Mouse (Mus musculus) embryonic facial prominence, embryonic 10.5 days (tissue): Measurements from ENCODE around the gene Unc13b. TPM values are rescaled to one million over a fixed set of nuclear protein-coding genes. Genes with fewer than 3 reads are reported as not detected.

Experiments
- DNase-seq: peaks from one replicate; pipeline ENCODE4 v3.0.0-alpha.2; 2017; ENCODE audit warnings: low spot score
- H3K27ac ChIP-seq: fragments of 300-500 bp; sonication (generic); replicated peaks from 2 replicates; pipeline ENCODE4 v1.5.1; 2016; ENCODE audit warnings: mild to moderate bottlenecking
- H3K27me3 ChIP-seq: fragments of 300-500 bp; sonication (generic); replicated peaks from 2 replicates; pipeline ENCODE4 v1.6.1; 2016; ENCODE audit warnings: low read depth, mild to moderate bottlenecking; ENCODE audit not compliant: poor library complexity, severe bottlenecking
- H3K36me3 ChIP-seq: fragments of 300-500 bp; sonication (generic); replicated peaks from 2 replicates; pipeline ENCODE4 v1.6.1; 2016; ENCODE audit warnings: mild to moderate bottlenecking, moderate library complexity
- H3K4me1 ChIP-seq: fragments of 300-500 bp; sonication (generic); 2 replicates; pipeline ENCODE4 v1.6.1; 2016
- H3K4me3 ChIP-seq: fragments of 300-500 bp; sonication (generic); 2 replicates; pipeline ENCODE4 v1.5.1; 2016; ENCODE audit warnings: mild to moderate bottlenecking, moderate library complexity
- H3K9me3 ChIP-seq: fragments of 300-500 bp; sonication (generic); 2 replicates; pipeline ENCODE4 v1.6.1; 2016; ENCODE audit warnings: mild to moderate bottlenecking
- WGBS: fragments of 180-500 bp; shearing (Covaris S2); methylation state at CpG from one replicate; pipeline ENCODE4 v1.1.7; 2016; 5-methylcytosine and 5-hydroxymethylcytosine counted together
- polyA plus RNA-seq: library from polyadenylated mRNA; unstranded; fragments of >200 nt; fragmentation: Nextera tagmentation; extraction: Ambion mirVana; gene quantifications from 2 replicates; pipeline ENCODE4 v1.2.1, GENCODE M21; 2016

Gene Unc13b
- polyA plus RNA-seq, 1 experiment from 2014 or later = 6.6 TPM

DNA sequence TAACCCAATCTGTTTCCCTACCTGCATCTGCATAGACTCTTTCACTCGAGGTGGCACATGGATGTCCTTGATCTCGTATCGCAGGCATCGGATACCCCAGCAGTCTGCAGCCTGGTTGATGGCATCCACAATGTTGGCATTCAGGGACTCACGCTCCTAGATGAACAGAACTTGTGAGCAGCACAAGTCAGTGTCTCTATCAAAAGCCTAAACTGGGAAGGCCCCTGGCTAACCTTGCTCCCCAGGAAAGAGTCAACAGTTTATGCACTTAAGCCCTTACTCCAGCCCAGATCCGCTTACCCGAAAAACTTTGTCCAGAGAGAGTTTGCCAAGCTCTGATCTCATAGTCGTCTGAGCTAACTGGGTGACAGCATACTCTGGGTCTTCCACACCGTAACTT lies 29.0 kb upstream of the Unc13b start:
- peaks cover 27% of the 10 kb centered on the region for H3K4me1 ChIP-seq
- H3K27ac ChIP-seq = no peak overlapping the region; the same call in 1 of the 2 replicates
- H3K4me3 ChIP-seq = peak overlapping the region; percentile 75
- no peaks in the 10 kb centered on the region for H3K27me3 ChIP-seq
- DNase-seq = no peak
- 94% methylated on average over 9 of the region's 9 CpGs for WGBS
- H3K9me3 ChIP-seq = no peaks in the 10 kb centered on the region
- H3K36me3 ChIP-seq = peaks cover 54% of the 10 kb centered on the region

DNA sequence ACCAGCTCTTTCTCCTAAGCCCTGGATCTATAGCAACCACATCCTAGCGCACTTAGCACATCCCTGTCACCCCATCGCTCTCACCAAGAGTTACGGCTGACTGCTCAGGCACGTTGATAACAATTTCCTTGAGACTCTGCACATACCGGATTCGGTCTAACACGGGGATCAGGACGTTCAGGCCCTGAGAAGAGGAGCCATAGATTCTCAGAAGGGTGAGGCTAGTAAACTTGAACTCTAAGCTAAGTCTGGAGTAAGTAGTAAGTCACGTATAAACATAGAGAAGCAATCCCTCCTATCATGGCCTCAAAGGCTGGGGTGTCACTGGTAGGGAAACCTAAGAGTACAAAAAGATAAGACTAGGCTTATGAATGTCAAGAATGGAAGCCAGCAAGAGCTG lies 28.4 kb upstream of the Unc13b start:
- Histone ChIP-seq H3K4me1 (peaks cover 23% of the 10 kb centered on the region), H3K36me3 (peaks cover 60% of the 10 kb centered on the region), H3K27ac (peak overlapping the region; percentile 93), H3K9me3 (no peaks in the 10 kb centered on the region), H3K27me3 (no peaks in the 10 kb centered on the region), H3K4me3 (peak overlapping the region; percentile 75)
- WGBS = 84% methylated on average over 9 of the region's 9 CpGs
- no peak for DNase-seq

DNA sequence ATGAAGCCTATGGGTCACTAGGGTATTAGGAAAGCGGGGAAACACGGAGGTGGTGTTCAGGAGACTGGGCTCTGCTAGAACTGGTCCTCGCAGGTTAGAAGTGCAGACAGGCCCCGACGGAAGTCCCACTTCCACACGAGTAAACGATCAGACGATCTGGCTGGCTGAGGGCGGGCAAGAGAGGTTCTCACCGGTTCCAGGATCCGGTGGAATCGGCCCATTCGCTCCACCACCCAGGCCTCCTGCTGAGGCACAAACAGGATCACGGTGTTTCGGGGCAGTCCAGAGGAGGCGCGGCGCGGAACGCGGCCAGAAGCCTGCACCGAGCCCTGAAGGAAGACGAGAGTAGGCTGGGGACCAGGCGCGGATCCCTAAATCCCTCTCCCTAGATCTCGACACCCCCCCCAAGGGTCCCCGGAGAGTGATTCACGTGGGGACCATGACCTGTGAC lies 27.9 kb upstream of the Unc13b start:
- Histone ChIP-seq H3K4me1 (peaks cover 23% of the 10 kb centered on the region), H3K36me3 (peaks cover 65% of the 10 kb centered on the region), H3K27me3 (no peaks in the 10 kb centered on the region), H3K27ac (peak overlapping the region; percentile 93), H3K9me3 (no peaks in the 10 kb centered on the region), H3K4me3 (peak overlapping the region; percentile 75)
- 2% methylated on average over 28 of the region's 28 CpGs for WGBS
- no peak for DNase-seq

DNA sequence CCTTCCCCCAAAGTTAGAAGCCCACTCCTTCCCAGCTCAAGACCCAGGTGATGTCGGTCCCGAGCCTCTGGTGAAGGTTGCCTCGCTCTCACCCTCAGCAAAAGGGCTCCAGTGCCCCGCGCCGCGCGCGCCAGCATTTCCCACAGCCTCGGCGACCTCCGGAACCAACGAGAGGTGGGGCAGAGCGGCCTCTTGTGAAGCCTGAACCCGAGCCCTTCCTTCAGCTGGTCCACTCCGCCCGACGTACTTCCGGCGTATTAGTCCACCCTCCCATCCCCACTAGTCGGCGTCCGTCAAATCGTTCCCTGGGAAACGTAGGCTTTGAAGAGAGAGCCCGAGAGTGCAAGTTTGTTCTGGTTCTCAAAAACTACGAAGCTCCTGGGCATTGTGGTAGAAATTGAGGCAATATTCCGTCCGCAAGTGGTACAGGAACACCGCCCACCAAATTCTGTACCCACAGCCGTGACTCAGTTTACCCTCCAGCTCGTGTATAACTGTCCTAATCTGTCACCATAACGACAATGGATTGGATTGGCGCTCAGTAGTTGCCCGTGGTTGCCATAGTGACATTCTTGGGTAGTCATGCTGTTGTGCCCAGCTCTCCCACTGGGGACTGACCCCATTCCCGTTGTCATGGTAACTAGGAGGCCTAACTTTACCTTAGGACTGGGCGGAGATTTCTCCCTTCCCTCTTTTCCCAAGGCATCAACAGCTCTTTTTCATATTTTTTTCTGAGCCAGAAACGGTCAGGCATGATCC lies 27.3 kb upstream of the Unc13b start, which contains the start of gene Stoml2:
Gene Stoml2, minus strand, starts transcription at position 474 of the 759 bp plus-strand sequence.
- DNase-seq = peak; percentile 94
- under 1% methylated on average over 38 of the region's 38 CpGs for WGBS
- Histone ChIP-seq H3K9me3 (no peaks in the 10 kb centered on the region), H3K4me3 (peak within 1 kb of the TSS; percentile 75), H3K27ac (peak within 1 kb of the TSS; percentile 93), H3K4me1 (peaks cover 23% of the 10 kb centered on the region), H3K36me3 (peaks cover 70% of the 10 kb centered on the region), H3K27me3 (no peaks in the 10 kb centered on the region)

DNA sequence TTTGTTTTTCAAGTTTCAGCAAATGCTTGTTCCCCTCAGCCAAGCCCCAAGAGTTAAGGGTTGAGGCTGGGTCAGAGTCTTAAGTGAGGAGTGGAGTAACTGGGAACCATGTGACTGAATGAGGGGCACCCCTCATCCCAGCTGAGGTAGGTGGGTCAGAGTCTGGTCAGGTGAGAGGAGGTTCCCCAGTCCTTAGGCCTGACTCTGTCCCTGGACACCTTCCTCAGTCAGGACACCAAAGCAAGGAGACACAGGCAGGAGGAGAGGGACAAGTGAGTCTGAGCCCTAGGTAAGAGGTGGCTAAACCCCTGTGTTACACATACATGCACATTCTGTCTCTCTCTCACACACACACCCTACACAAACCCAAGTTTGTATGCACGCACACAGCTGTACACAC lies 26.3 kb upstream of the Unc13b start:
- Histone ChIP-seq H3K9me3 (no peaks in the 10 kb centered on the region), H3K27ac (no peak overlapping the region), H3K36me3 (peaks cover 65% of the 10 kb centered on the region), H3K4me1 (peaks cover 23% of the 10 kb centered on the region), H3K4me3 (no peak overlapping the region), H3K27me3 (no peaks in the 10 kb centered on the region)
- DNase-seq = no peak
- WGBS = 79% methylated on average over 1 of the region's 1 CpGs

DNA sequence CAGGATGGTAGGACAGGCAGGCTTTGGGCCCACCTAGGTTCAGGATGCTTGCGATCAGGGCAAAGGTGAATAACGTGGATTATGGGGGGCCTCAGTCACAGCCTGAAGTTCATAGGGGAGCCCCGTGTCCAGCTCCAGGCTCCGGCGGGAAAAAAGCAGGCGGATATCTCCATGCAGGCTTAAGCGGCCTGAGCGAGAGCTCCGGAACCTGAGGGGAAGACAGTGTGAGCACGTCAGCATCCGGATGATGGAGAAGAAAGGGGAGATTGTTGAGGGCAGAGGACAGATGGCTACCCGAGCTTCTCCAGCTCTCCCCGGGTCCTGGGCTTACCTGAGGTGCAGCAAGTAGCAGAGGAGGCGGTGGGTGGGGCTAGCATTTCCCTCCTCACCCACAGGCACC lies 25.3 kb upstream of the Unc13b start:
- Histone ChIP-seq H3K27me3 (no peaks in the 10 kb centered on the region), H3K9me3 (no peaks in the 10 kb centered on the region), H3K36me3 (peaks cover 56% of the 10 kb centered on the region), H3K4me1 (peaks cover 23% of the 10 kb centered on the region), H3K4me3 (no peak overlapping the region), H3K27ac (no peak overlapping the region)
- 80% methylated on average over 14 of the region's 14 CpGs for WGBS
- no peak for DNase-seq

DNA sequence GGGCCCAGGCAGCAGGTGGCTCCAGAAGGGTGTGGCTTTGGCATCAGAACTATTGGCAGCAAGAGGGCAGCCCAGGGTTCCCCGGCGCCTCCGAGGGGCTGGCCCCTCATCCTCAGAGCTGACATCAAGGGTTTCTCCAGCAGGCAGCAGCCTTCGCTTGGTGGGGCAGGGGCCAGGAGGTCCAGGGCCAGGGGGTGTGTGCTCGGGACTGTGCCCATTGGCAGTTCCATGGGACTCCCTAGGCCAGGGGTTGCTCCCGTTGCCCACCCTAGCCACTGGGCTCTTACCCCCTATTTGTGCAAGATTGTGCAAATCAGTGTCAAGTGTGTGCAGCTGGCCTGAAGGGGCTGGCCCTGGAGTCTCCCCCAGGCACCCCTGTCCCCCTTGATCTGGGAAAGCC lies 22.9 kb upstream of the Unc13b start:
- 86% methylated on average over 6 of the region's 6 CpGs for WGBS
- DNase-seq = no peak
- Histone ChIP-seq H3K4me1 (peaks cover 33% of the 10 kb centered on the region), H3K27ac (no peak overlapping the region), H3K4me3 (no peak overlapping the region), H3K36me3 (peaks cover 40% of the 10 kb centered on the region), H3K27me3 (no peaks in the 10 kb centered on the region), H3K9me3 (no peaks in the 10 kb centered on the region)

DNA sequence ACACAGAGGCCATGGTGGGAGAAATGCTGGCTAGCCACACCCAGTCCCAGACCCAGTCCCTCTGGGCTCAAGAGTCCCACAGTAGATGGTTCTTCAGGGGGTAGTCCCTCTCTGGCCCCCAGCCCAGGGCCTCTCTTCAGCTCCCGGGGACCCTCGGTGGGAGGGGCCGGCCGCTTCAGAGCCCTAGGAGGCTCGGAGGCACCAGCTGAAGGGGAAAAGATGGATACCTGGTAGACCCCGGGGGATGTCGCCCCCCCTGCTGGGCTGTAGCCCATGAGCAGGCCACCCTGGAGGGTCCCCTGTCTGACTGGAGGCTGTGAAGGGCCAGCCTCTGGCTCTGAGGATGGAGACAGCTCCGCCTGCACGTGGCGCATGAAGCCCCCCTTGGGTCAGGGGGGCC lies 22.4 kb upstream of the Unc13b start:
- Histone ChIP-seq H3K4me3 (no peak overlapping the region), H3K27me3 (no peaks in the 10 kb centered on the region), H3K36me3 (peaks cover 40% of the 10 kb centered on the region), H3K9me3 (no peaks in the 10 kb centered on the region), H3K27ac (no peak overlapping the region), H3K4me1 (peaks cover 35% of the 10 kb centered on the region)
- no peak for DNase-seq
- WGBS = 88% methylated on average over 10 of the region's 10 CpGs

DNA sequence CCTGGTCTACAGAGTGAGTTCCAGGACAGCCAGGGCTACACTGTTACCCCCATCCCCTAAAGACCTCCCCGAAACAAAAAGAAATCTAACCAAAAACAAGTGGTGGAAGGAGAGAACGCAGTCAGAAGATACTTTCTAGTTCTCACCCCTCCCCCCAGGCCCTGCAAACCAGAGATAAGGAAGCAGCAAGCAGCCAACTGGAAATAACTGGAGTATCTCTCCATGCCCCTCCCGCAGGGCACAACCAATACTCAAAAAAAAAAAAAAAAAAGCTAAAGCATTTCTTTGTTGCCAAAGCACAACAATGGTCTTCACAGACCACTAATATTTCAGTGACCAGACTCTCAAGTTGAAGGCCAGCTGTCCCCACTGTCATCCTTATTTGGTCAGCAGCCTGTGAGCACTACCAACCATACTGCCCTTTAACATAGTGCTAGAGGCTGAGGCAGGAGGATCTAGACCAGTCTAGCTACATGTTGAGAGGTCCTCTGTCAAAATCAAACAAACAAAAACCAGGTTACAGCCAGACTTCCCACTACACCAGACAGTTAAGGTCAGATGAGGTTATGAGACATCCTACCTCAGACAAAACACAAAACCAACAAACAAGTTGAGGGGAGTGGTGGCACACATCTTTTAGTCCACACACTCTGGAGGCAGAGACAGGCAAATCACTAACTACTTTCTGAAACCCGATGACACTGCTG lies 20.7 kb upstream of the Unc13b start:
- WGBS = 70% methylated on average over 4 of the region's 4 CpGs
- H3K27ac ChIP-seq = no peak overlapping the region
- no peak for DNase-seq
- H3K4me1 ChIP-seq = peaks cover 26% of the 10 kb centered on the region
- no peaks in the 10 kb centered on the region for H3K27me3 ChIP-seq
- H3K36me3 ChIP-seq = peaks cover 40% of the 10 kb centered on the region
- H3K4me3 ChIP-seq = peak overlapping the region; percentile 3; the same call in 1 of the 2 replicates
- no peaks in the 10 kb centered on the region for H3K9me3 ChIP-seq

DNA sequence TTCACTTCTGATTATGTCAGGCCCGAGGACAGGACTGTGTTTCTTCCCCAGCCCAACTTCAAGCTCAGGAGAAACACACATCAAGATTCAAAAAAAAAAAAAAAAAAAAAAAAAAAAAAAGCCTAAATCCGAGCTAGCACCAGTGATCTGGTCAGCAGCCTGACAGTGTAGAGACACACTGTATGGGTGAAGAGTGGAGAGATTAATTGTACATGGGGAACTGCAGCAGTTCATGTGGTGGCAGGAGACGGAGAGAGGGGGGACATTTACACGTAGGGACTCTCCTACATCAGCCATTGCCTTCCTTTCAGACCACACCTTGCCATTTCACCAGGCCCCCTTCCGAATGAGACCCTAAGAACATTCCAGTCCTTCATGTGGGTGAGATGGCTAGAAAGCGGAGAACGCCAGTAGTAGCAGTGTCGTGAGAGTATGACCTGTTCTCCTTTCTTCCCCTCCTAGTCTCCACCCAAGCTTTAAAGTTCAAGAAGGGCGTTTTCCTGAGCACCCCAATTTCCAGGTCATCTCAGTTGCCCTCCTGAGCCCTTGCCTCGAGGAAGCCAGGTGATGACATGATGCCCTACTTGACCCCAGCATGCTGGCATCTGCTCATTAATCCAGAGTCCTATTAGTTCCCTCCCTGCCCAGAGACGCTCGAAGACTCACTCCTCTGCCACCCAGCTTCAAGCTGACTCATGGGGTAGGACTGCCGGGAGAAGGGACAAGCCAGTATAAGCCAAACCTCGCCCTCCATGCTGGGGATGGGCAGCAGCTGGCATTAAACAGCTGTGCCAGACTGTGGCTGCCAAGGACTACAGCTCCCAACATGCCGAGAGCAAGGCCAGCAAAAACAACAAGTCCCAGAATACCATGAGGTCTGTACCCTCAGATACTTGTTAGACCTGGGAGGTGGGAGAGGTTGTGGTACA lies 19.9 kb upstream of the Unc13b start:
- WGBS = 60% methylated on average over 15 of the region's 15 CpGs
- H3K4me3 ChIP-seq = peak overlapping the region; percentile 75
- DNase-seq = no peak
- H3K27me3 ChIP-seq = no peaks in the 10 kb centered on the region
- H3K27ac ChIP-seq = peak overlapping the region; percentile 87; the same call in 1 of the 2 replicates
- H3K4me1 ChIP-seq = peaks cover 34% of the 10 kb centered on the region
- H3K9me3 ChIP-seq = no peaks in the 10 kb centered on the region
- H3K36me3 ChIP-seq = peaks cover 32% of the 10 kb centered on the region

DNA sequence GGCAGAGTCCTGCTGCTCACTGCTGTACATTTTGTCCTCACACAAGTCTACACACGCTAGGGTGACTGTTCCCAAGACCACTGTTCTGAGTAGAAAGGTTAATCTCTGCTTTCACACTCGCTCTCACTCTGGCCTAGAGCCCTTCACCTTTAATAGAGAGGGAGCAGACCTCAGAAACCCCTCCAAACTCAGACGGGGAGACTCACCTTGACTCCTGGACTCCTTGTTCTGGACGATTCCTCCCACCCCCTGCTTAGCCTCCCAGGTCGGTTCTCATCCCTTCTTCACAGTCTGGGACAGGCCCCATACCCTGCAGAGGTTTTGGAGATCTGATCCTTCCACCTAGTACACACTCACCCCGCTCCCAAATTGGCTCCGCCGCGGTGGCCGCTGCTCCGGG lies 19.1 kb upstream of the Unc13b start:
- DNase-seq = no peak

DNA sequence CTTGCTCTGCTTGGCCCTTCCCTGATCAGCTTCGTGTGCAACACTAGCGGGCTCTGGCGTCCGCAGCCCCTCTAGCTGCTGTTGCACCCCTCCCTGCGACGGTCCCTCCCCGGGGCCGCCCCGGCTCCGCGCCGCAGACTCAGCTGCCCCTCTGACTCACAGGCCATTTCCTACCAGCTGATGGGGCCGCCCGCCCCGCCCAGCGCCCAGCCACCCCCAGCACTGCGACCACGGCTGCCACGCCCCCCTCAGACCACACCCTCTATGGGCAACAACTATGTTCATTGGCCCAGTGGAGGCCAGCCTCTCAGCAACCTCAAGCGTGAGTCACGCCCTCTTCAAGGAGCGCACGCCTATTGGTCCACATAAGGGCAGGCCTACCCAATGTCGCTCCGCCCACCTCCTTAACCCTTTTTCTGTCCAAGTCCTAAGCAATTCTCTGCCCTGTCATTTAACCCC lies 18.6 kb upstream of the Unc13b start:
- H3K36me3 ChIP-seq = peaks cover 19% of the 10 kb centered on the region
- H3K4me1 ChIP-seq = peaks cover 47% of the 10 kb centered on the region
- peak overlapping the region; percentile 87 for H3K27ac ChIP-seq
- WGBS = under 1% methylated on average over 25 of the region's 25 CpGs
- DNase-seq = peak; percentile 97
- peak overlapping the region; percentile 75 for H3K4me3 ChIP-seq
- H3K9me3 ChIP-seq = no peaks in the 10 kb centered on the region
- H3K27me3 ChIP-seq = no peaks in the 10 kb centered on the region

More for the DNA sequence above, 19.1 kb upstream of the Unc13b start:
- 2% methylated on average over 11 of the region's 11 CpGs for WGBS
- no peaks in the 10 kb centered on the region for H3K27me3 ChIP-seq
- H3K4me3 ChIP-seq = peak overlapping the region; percentile 75
- H3K36me3 ChIP-seq = peaks cover 24% of the 10 kb centered on the region
- peak overlapping the region; percentile 87 for H3K27ac ChIP-seq
- H3K4me1 ChIP-seq = peaks cover 42% of the 10 kb centered on the region
- H3K9me3 ChIP-seq = no peaks in the 10 kb centered on the region
